Mouse (Mus musculus): Measurements from ENCODE around the gene Zfand3.

Zfand3 gene

DNA sequence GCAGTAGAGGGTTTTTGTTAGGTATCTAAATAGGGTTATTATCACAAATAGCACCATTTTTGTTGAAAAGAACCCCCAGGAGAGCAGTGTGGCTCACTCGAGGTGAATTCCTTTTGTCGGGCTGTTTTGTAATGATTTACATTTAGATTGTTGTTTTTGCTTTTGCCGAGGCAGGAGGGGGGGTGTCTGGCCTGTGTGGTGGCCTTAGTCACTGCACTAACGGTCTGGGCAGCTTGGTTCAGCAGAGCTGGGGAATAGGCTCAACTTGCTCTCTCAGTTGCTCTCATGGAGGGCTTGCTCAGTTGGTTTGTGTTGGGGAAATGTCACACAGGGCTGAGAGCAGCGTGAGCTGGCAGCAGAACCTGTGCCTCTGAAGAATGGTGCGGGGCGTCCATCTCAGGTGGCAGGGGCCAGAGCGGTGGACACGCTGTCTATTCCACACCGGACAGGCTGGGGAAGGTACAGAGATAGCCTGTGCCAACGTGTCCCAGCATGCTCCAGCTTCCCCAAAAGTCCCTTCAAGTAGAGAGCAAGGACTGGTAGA, 186.6 kb downstream of the Zfand3 start:
- no peak for DNase-seq (ENCODE audit: low read depth in 2 of 2, low spot score in 2 of 2)

DNA sequence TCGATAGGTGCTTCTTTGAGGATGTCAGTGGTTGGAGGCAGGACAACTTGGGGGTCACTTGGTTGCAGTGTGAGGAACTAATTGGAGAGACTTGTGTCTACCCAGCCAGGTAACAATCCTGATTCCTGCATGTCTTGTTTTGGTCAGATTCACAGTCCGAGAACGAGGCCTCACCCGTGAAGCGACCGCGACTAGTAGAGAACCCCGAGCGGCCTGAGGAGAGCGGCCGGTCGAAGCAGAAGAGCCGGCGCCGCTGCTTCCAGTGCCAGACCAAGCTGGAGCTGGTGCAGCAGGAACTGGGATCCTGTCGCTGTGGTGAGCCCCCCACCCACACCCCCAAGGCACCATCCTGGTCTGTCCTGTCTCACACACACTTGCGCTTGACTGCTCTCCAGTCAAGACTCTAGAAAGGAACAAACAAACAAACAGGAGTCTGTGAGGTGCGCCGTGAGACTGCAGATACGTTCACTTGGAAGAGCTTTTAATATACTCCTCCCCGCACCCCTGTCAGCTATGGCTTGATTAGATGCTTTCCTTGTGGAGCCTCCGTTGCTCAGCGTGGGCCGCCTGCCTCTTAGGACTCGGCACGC, 188.0 kb downstream of the Zfand3 start:
- DNase-seq (ENCODE audit: low read depth in 2 of 2, low spot score in 2 of 2): no peak

DNA sequence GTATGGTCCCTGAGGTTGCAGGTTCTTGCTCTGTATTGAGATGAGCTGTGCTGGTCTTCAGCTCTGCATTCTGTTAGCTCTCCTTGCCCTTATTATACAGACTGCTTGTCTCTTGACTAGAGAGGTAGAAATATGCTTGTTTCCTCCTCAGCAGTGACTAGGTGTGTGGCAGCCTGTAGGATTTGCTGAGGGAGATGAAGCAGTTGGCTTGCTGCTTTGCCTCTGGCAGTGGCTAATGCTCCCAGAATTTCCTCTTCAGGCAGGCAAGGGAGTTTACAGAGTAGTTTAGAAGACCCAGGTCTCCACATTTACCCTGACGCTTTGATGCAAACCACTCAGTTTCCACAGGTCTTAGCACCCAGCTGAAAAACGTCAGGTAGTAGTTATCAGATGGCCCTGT, 189.1 kb downstream of the Zfand3 start:
- DNase-seq (ENCODE audit: low read depth in 2 of 2, low spot score in 2 of 2): no peak

DNA sequence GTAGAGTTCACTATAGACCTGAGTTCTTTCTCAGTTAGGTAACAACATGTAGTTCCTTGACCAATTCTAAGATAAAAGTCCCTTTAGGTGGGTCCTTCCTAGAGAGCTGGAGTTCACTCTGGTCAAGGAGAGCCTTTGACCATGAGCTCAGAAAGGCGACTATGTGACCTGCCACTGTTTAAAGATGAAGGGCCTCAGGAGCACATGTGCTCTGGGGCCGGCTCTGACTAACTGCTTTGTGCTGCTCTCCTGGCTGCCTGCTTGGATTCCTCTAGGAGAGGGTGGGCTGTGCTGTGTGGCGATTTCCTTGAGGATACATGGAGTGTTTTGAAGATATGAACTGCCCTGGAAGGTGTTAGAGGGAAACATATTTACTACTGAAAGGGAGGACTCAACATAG, 189.6 kb downstream of the Zfand3 start:
- DNase-seq (ENCODE audit: low read depth in 2 of 2, low spot score in 2 of 2): no peak

DNA sequence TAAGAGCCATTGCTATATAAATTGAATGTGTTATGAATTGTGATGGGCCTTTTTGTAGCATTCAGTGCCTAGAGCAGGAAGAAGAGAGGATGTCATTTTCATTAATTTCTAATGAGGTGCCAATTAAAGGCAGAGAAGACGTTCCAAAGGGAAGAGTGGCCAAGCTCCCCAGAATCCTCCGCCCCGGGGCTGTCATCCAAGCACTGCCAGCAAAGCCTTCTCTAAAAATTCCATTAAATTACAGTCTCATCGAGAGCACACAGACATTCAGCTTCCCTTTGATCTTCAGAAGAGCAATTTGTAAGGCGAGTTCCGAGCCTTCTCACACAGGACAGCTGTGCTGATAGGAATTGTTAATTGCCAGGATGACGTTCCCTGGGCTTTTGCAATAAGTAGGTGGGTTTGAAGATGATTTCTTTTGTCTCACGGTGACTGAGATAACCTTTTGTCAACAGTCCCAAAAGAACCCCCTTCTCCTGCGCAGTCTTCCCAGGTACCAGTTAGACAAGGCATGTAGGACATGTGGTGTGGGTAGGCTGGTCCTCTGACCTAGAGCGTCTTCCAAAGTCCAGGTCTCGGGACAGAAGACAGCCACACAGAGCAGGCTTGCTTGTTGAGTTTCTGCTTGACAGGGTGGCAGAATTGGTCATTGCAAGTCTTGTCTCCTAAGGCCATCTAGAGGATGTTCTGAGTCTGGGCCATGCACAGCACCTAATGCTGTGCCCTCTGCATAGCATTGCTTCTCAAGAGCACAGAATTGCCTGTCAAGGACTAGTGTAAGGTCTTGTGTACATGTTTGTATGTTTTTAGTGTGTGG, 190.3 kb downstream of the Zfand3 start:
- no peak for DNase-seq (ENCODE audit: low read depth in 2 of 2, low spot score in 2 of 2)

DNA sequence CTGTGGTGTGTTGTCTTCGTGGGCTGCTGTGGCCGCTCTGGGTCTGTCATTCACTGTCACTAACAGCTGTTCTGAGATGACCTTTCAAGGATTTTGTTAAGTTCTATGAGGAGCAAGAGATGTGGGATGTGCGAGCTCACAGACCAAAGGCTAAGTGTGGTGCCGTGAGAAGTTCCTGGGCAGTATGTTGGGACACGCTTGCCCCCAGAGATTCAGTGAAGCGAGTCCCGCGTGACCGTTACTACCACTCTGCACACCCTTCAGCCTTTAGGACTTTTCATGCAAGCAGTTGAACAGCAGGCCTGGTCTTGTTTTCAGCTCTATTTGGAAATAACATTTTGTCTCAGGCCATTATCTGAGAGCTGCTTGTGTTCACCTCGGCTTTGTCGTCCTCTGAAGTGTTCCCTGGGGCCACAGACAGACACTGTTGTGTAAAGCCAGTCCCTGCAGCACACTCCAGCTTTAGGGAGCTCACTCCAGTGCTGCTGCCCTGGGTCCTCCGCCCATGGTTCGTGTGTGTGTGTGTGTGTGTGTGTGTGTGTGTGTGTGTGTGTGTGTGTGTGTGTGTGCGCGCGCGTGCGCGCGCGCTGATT, 191.2 kb downstream of the Zfand3 start:
- DNase-seq (ENCODE audit: low read depth in 2 of 2, low spot score in 2 of 2): no peak

DNA sequence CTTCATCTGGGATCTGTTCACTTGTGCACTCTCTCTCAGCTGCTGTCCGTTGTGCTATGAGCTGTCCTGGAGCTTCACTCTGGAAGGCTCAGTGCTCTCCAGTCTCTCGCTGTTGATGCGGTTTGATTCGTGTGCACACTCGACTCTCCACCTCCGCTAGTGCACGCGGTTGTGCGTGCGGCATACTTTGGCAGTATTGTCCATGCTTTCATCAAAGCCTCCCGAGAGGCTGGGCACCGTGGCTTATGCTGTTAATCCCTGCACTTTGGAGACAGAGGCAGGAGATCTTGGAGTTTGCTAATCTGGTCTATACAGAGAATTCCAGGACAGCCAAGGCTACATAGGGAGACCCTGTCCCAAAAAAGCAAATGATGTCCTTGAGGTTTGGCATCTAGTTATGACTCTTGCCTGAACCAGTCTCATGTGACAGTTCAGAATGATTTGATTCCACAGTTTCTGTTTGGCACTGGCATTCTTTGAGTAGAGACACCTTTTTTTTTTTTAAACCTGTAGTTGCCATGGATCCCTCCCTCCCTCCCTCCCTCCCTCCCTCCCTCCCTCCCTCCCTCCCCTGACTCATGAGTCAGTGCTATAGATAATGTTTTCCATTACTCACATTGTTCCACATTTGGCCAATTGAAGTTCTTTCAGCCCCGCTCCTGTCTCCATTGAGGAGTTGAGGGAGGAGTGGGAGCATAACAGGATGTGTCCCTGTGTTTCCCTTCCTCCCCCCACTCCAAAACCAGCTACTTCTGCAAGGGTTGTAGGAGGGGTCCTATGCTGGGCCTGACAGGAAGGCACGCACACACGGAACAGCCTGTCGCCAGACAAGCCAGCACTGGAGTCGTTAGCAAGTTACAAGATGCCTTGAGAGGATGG, 192.1 kb downstream of the Zfand3 start:
- peak in 1 of 2 experiments; percentile 23 for DNase-seq (ENCODE audit: low read depth in 2 of 2, low spot score in 2 of 2)

DNA sequence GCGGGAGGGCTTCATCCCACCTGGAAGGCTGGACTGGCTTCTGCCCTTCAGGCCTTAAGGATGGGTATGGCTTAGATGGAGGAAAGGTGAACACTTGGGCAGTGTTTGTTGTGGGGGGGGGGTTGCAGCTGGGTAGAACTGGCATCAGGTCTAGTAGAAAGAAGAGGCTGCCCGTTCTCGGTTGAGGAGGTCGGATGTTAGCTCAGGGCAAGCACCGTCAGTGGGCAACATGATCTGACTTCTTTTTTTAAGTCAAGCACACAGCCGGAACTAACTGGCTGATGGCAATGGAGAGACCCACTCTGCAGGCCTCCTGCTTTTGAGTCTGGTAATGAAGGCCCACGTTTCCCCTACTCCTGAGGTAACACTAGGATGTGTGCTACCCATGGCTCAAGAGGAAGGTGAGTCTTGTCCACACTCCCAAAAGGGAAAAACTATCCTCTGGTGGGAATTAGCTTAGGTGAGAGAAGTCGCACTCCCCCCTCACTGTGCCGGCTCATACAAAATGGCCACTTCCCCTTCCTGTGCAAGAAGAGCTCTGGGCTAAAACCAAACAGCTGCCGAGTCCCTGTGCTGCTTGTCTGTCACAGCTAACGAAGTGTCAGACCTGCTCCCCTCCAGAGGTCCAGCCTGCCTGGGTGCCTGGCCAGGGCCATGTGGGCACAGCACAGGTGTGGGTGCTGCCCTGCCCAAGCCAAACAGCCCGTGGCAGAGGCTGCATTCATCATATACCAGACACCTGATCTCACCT, 192.9 kb downstream of the Zfand3 start:
- peak; percentile 38 to 48 for DNase-seq (ENCODE audit: low read depth in 2 of 2, low spot score in 2 of 2)

DNA sequence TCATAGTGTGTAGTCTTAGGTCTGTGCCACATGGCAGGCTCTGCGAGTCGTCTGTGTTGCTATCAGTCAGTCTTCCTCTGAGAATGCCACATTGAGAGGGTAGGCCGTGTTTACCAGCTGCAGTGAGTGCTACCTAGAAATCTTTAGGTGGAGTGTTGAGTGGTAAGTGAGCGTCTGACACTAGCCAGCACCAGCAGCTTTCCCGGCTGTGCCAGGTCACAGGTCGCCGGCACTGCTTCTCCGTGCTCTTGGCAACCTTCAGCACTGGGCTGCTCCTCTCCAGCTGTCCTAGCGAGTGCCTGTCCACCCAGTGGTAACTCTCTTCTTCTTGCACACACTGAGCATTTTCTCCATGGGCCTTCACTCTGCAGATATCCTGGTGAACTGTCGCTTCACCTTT, 193.9 kb downstream of the Zfand3 start:
- no peak for DNase-seq (ENCODE audit: low read depth in 2 of 2, low spot score in 2 of 2)

DNA sequence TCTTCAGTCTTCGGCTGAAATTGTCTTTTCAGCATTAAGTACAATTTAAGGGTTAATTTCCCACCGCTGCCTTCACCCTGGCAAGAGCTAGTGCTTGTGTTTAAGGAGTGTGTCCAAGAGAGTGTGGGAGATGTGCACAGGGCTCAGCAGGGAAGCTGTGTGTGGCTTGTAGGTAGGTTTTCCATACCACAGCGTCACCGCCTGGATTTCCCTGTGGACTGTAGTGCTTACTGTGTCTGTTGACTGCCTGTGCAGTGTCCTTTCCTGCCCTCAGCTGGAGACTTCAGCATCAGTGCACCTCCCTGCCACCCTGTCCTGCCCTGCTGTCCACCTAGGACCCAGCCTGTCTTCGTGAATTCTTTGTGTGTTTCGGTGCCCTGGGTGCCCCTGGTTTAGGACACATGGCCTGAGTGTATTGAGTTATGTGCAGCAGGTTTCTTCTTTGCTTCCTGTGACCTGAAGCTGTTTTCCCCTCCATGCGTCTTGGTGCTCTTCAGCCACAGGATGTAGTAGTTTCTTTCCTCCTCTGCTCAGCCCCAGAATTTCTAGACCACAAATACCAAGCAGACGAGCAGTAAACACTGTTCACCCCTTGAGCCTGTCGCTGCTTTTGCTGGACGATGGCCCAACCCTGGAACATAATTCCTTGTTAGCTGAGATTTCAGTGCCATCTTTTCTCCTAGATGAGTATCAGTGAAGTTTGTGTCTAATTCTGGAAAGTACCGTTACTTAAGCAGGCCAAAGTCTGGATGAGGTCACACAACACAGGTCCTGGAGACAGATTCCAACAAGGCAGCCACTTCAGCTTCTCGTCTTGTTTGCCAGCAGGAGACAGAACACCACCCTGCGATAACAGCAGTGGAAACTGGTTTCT, 195.1 kb downstream of the Zfand3 start:
- peak; percentile 27 to 28 for DNase-seq (ENCODE audit: low read depth in 2 of 2, low spot score in 2 of 2)

DNA sequence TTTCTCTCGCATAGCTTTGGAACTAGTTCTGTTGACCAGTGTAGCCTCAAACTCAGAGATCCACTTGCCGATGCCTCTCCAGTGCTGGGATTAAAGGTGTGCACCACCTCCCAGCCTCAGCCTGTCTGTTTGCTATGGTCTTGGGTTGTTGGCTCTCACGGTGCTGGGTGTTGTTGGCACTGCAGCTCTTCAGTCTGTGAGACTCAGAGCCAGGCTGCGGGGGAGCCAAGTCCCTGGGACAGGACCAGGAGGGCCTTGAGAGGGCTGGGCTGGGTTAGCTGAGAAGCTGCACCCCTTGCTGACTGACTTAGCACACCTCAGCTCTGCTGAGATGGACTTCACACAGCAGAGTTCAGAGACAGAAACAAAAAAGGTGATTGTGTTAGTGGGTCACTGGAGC, 195.8 kb downstream of the Zfand3 start:
- no peak for DNase-seq (ENCODE audit: low read depth in 2 of 2, low spot score in 2 of 2)

DNA sequence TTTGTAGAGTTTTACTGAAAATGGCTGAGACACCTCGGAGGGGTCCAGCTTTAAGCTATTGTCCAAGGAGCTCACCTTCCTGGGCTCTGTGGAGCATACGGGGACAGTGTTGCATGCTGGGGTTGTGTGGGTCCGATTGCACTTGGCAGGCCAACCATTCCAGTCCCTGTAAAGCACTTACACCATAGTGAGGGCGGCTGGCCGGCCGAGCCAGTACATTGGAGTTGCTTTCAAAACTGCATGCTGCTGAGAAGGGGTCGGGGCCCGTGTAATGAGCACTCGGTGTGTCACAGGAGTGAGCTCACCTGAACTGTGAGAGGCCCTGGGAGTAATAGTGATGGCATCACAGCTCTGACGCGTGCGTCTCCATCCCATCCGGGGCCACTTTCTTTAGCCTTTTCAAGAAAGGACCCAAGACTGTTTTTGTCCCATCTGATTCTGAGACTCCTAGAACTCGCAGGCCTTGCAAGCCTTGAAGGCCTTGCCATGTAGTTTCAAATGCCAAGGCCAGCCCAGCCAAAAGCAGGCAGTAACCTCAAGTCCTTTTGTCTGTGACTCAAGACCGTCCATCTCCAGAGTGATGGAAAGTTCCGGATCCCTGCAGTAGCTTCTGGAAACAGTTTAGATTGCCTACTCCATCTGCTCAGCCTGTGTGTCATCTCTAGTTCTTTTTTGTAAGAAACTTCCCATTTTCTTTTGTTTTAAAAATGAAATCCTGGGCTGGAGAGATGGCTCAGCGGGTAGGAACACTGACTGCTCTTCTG, 200.7 kb downstream of the Zfand3 start:
- no peak for DNase-seq (ENCODE audit: low read depth in 2 of 2, low spot score in 2 of 2)

DNA sequence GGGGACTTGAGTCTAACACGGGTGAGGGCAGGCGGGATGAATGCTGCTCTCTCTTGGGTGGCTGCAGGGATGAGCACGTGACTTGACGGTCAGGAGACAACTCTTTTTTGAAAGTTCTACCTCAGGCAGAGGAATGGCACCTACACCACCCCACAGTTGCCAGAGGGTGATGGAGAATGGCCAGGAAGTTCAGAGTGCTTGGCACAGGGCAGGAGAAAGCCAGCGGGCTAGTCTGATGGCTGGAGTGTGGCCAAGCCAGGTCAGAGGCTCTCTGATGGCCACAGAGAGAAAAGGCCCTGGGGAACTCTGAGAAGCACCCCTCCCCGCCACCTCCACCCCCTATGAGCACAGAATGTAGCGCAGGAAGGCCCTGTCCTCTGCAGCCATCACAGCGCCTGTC, 205.7 kb downstream of the Zfand3 start:
- no peak for DNase-seq (ENCODE audit: low read depth in 2 of 2, low spot score in 2 of 2)

DNA sequence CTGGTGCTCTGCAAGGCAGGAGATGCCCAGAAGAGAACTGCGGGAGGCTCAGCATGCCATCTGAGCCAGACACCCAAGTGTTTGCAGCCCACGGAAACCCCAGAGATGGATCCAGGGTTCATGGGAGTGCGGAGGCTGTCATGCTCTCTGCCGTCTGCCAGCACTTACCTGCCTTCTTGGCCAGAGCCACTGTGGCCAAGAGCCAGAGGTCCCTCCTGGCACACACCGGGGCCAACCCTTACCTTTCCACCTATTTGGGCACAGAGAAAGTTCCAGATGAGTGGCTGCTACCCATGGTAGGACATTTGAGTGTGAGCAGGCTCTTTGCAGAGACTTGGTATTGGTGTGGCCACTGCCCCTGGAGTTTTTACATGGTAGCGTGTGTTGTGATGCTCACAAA, 206.4 kb downstream of the Zfand3 start:
- no peak for DNase-seq (ENCODE audit: low read depth in 2 of 2, low spot score in 2 of 2)

DNA sequence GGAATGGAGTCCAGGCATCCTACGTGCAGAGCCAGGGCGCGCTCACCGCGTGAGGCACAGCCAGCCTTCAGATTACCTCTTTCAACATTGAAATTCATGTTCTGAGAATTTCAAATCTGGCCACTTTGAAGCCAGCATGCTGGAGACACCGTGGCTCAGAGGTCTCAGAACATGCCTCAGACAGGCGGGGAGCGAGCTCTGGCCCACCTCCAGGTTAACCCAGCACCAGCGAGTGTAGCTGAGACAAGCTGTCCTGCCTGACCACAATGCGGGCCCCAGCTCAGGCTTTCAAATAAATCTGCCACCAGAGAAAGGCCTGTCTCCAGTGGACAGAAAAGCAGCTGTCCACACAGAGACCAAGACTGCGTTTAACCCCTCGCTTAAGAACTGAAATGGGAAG, 208.1 kb downstream of the Zfand3 start:
- DNase-seq (ENCODE audit: low read depth in 2 of 2, low spot score in 2 of 2): no peak

DNA sequence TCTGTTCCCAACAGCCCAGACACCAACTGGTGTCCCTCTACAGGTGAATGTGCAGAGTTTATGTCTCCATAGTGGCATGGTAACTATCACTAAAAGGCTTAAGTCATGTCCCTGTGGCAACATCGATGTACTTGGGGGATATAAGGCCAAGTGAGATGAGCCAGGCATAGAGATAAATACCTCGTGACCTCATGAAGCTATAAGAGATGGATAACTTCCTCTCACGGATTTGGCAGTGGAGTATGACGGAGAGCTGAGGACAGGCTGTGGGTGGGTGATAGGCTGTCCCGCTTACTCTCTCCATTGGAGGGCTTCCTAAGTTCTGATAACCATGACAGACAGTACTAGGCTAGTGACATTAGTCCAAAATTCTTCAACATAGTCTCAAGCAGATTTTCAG, 208.8 kb downstream of the Zfand3 start:
- no peak for DNase-seq (ENCODE audit: low read depth in 2 of 2, low spot score in 2 of 2)

DNA sequence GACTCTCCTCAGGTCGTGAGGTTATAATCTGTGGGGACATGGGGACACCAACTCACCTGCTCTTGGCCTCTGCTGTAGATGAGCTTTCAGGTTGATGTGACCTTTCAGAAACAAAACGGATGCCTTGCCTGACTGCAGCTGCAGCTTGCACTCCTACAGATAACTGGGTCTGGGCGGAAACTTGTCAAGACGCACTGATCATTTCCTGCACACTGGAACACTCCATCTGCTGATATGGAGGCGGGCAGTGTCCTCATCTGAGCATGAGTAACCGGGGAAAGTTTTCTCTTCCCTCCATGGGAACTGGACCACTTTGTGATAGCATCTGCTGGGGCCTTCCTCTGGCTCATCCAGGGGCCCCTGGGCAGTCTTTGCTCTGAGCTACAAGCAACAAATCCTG, 209.9 kb downstream of the Zfand3 start:
- no peak for DNase-seq (ENCODE audit: low read depth in 2 of 2, low spot score in 2 of 2)

DNA sequence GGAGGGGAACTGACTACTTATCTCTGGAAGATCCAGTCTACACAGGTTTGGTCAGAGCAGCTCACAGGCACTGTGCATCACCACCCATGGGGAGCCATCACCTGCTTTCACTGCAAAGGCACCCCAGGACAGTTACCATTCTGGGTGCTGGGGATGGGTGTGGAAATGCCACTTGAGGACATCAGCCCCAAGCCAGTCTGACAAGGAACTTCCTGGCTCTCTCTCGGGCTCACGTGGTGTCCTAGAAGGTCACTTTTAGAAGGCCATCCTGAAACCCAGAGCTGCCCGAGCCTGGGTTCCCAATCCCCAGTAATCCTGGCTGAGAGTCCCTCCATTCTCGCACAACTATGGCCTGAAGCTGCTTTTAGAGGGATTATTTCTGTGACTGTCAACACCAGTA, 211.2 kb downstream of the Zfand3 start:
- DNase-seq (ENCODE audit: low read depth in 2 of 2, low spot score in 2 of 2): no peak

DNA sequence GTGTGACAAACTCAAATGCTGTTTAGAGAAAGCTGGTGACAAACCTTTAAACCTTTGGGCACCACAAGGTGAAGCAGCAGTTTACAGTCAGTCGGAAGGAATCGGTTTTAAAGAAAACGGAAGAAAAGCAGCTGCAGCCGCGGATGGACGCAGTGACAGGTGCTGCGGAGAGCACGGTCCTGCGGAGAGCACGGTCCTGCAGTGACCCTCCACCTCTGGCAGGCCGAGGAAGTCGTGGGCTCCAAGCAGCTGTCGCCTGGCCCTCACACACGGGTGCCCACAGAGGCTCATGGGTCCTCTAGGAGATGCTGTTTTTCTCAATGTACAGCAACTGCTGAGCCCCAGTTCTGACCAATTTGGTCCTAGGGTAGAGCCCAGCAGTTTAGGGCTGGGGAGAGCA, 217.1 kb downstream of the Zfand3 start:
- no peak for DNase-seq (ENCODE audit: low read depth in 2 of 2, low spot score in 2 of 2)

All from CD8-positive naive resting alpha-beta T cell, adult 2 months (primary cell).